Mouse (Mus musculus): Measurements from ENCODE around the gene Plekha6.
A peak's percentile ranks its signal among the peaks of the same experiment; 100 is the strongest.

Plekha6 gene

GRCm38 (mm10) chr1:133182706-133183095 lies 18.7 kb downstream of the Plekha6 start:
- no peak for DNase-seq (ENCODE audit: low spot score in 2 of 2)

DNA sequence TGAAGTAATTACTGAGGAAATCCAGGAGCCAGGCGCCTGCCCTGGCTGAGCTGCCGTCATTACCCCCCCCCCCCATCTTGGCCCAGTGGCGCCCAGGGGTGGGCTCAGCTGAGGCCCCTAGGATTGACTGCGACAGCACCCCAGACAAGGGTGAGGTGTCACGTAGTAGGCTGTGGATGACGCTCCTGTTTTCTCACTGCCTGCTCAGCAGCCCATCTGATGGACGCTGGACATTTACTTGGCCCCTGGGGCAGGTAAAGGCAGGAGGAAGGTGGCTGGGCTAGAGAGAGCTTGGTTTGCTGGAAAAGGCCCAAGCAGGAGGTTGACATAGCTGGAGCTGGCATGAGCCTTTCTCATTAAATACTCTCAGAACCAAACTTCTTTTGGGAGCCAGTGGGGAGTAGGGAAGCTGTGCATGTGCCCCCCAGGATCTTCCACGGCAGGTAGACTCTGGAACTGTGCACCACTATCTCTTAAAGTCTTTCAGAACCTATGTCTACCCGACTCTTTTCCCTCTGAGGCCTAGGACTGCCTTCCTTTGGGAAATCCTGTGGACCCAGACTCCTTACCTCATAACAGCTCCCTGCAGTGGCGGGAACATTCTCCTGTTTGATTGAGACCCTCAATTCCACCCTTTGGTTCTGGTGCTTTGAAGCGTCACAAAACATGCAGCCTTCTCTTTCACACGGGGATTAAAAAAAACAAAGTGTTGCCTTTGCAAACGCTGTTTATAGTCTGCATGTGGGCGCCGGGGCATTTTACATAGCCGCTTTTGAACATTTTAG lies 19.3 kb downstream of the Plekha6 start:
- no peak for DNase-seq (ENCODE audit: low spot score in 2 of 2)

DNA sequence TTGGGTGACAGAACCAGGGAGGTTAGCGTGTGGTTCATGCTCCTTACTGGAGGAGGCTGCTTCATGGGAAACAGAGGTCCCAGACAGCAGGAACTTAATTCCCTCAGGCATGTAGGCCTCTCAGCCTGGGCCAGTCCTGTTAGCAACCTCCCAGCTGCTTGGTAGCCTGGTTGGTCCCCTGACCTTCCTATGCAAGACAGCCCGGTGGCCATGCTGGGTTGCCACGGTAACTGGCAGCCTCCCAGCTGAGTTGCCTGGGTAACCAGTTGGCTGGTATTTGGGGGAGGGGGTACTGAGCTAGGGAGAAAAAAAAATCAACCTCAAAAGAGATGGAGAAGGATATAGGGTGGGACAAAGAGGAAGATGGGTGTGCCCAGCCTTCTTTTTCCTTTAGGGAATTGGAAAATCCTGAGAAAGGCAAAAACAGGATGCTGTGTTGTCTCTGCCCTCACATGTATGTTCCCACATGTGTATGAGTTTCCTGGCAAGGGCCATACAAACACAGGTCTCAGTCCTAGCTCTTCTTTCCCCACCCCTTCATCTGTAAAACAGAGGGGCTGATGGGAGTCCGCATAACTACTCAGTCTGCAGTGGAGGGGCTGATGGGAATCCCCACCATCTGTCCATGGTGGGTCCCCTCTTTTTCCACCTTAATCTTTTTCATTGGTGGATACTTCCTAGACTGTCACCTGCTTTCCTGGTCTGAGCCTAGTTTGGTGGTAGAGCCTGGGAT lies 24.1 kb downstream of the Plekha6 start:
- DNase-seq (ENCODE audit: low spot score in 2 of 2): no peak

GRCm38 (mm10) chr1:133188719-133189118 lies 24.7 kb downstream of the Plekha6 start:
- no peak for DNase-seq (ENCODE audit: low spot score in 2 of 2)

DNA sequence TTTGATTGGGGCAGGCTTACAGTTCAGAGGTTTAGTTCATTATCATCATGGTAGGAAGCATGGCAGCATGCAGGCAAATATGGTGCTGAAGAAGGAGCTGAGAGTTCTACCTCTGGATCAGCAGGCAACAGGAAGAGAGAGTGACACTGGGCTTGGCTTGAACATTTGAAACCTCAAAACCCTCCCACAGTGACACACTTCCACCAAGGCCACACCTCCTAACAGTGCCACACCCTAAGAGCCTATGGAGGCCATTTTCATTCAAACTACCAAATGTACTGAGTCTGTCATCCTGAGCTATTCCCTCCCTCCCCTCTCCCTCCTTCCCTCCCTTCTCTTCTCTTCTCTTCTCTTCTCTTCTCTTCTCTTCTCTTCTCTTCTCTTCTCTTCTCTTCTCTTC lies 25.5 kb downstream of the Plekha6 start:
- no peak for DNase-seq (ENCODE audit: low spot score in 2 of 2)

GRCm38 (mm10) chr1:133190550-133190949 lies 26.5 kb downstream of the Plekha6 start:
- DNase-seq (ENCODE audit: low spot score in 2 of 2): no peak

DNA sequence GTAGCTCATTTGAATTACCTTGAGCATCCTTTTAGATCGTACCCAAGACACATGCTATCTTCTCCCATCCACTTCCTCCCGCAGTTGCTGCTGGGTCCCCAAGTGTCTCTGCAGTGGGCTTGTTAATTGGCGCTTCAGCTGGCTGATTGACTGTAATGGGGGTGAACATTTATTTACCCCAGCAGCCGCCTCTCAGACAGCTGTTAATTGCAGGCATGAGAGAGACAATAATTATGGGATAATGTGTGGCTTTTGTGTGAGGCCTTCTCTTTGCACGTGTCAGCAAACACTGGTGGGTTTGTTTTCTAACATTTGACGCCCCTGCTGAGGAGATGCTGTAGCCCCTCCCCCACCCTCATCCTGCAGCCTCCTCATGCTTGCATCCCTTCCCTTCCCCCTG lies 32.2 kb downstream of the Plekha6 start:
- DNase-seq (ENCODE audit: low spot score in 2 of 2): no peak

DNA sequence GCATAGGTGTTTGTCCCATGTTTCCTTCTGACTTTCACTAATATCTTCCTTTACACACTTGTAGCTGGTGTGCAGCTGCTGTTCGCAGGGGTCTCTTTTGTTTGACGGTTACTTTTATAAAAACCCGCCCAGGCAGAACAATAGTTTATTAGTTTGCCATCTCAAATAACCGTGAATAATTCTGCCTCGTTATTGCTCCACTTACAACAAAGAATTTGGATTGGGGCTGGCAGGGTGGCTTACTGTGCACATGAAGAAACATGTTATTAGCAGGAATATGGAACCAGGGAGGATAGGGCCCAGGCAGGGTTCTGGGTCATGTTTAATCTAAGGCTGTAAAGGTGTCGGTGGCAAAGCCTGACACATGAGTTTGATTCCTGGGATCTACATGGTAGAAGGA lies 33.3 kb downstream of the Plekha6 start:
- DNase-seq (ENCODE audit: low spot score in 2 of 2): no peak

DNA sequence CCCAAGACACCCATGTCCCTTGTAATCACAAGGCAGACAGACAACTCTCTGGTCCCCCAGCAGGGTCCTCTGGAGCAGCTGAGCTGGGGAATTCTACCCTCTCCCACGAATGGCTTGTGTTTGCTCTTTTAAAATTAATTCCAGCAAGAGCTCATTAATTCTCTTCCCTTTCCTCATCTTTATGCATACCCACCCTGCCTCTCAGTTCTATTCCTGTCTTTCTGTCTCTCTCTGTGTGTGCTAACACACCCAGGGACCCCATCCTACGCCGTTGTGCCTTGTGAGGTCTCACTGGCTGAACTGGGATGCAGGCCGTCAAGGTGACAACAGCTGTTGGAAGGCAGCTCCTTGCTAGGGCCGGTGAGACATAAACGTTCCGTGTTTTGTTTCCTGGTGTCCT lies 35.7 kb downstream of the Plekha6 start:
- no peak for DNase-seq (ENCODE audit: low spot score in 2 of 2)

GRCm38 (mm10) chr1:133201499-133201898 lies 37.5 kb downstream of the Plekha6 start:
- DNase-seq (ENCODE audit: low spot score in 2 of 2): no peak

GRCm38 (mm10) chr1:133203701-133204100 lies 39.7 kb downstream of the Plekha6 start:
- no peak for DNase-seq (ENCODE audit: low spot score in 2 of 2)

GRCm38 (mm10) chr1:133204341-133204849 lies 40.4 kb downstream of the Plekha6 start:
- no peak for DNase-seq (ENCODE audit: low spot score in 2 of 2)

DNA sequence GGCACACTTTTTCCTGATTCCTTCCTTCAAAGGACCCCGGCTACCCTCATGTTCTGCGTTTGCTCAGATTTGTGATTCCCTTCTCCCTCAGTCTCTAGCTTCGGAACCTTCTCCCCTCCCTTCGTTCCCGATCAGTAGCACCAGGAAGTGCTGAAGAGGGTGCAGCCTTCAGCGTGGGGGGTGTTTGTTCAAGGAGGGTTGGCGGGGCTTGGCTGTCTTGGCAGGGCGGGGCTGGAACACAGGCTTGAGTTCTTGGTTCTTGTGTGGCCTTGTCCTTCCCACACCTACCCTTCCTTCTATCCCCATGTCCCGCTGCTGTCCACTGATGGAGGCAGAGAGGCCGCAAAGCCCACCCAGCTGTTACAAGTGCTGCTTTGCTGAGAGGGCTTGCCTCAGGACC lies 41.0 kb downstream of the Plekha6 start:
- DNase-seq (ENCODE audit: low spot score in 2 of 2): no peak

DNA sequence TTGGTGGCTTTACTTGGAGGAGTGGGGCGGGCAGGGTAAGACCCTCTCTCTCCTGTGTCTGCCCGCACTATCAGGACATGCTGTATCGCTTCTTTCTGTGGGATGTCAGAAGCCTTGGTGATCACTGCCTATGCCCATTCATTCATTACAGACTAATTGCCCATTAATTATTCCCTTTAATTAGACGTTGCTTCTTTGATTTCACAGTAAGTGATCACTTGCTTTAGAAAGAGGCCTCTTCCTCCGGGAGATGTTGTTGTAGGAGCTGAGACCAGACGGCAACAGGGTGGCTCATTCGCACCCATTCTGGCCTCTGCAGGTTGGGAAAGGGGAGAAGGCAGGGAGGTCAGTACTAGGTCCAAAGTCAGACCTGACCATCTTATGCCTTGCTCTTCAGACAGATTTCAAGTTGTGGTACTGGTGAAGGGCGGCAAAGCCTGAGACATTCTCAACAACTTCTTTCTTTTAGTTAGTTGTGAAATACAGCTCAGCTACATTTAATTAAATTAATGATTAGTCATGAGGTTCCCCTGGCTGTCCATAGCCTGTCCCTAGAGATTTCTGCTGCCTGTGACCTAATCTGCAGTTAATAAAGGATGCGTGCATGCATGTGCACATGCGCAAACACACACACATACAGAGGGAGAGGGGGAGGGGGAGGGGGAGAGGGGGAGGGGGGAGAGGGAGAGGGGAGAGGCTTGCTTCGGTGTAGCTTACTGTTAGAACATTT lies 44.2 kb downstream of the Plekha6 start:
- DNase-seq (ENCODE audit: low spot score in 2 of 2): no peak

DNA sequence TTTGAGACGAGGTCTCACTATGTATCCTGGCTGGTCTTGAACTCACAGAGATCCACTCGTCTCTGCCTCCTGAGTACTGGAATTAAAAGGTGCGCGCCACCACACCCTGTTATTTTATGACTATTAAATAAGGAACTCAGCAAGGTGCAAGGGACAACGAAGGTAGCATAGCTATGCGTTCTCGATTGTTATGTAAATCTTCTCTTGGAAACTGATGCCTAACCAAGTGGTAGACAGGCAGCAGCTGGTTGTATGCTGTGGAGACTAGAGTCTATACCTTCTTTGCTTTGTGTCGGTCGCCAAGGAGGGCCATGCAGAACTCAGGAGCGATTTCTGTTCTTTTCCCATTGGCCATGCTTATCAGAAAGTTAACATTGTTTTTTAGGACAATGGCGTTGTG lies 45.0 kb downstream of the Plekha6 start:
- no peak for DNase-seq (ENCODE audit: low spot score in 2 of 2)

DNA sequence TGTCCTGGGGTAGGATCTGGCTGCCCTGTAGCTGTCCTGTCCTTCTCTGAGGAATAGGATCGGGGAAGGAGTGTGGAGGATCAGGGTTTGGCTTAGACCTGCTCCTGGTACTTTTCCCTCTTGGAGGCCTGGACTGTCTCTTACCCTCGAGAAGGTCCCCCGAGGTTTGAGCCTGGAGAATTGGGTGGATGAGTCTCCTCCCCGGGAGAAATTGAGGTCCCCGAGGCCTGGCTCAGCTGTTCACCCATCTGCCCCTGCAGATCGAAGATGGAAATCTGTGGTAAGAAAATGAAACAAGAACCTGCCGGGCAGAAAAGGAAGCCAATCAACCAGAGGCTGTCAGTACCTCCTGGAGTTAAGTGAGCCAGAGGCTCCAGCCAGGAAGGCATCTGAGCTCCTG lies 45.5 kb downstream of the Plekha6 start:
- no peak for DNase-seq (ENCODE audit: low spot score in 2 of 2)

- peak; percentile 67 to 81 for DNase-seq (ENCODE audit: low spot score in 2 of 2)
Observed at GRCm38 (mm10) chr1:133209901-133210516, 46.0 kb downstream of the Plekha6 start.

DNA sequence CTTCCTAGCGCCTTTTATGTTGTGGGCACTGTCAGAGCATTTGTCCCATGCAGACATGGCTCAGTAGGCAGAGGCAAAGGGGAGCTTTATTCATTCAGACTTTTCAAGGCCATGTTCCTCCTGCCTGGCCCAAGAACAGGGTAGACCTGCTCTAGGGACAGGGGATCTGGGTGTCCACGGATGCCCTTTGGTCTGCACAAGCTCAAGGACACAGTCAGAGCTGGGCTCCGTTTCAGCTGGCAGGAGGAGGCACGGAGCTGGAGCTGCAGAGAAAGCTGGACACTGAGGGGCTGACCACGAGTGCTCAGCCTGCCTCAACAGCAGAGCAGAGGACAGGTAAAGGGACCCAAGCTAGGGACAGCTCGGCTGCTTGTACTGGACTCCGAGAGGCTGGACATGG lies 46.8 kb downstream of the Plekha6 start:
- DNase-seq (ENCODE audit: low spot score in 2 of 2): no peak

- DNase-seq (ENCODE audit: low spot score in 2 of 2): no peak
Observed at GRCm38 (mm10) chr1:133212273-133212672, 48.3 kb downstream of the Plekha6 start.

DNA sequence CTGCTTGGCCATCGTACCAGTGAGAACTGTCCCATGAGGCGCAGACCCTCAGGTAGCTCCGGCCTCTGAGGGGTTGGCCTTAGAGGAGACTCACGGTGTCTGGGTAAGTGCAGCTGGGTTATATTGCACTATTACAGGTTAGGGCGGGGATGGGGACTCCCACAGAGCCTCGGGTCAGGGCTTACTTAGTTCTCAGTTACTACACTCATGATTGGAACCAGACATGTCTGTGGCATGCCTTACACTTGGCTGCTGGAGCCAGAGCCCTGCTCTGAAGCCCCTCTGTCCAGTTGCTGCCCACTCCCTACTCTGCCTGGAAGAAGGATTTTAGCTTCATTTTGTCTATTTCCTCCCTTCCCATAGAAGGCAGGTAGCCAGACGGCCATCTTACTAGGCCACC lies 49.1 kb downstream of the Plekha6 start:
- DNase-seq (ENCODE audit: low spot score in 2 of 2): no peak

DNA sequence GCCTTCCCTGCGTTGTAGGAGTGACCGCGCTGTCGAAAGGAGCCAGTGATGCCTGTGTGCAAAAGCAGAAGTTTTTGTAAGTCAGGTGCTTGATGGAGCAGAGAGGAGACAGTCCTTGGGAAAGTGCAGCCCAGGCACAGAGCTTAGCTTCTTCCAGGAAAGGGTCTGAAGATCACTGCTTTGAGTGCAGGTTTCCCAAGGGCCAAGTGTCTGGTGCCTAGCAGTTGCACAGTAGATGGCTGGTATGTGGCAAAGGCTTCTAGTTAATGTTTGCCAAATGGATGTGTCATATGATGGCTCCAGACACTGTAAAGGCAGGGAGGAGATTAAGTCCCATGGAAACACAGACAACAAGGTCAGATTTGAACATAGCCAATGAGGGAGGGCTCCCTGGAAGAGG lies 49.9 kb downstream of the Plekha6 start:
- DNase-seq (ENCODE audit: low spot score in 2 of 2): no peak
